Mouse (Mus musculus) activated CD4-positive, CD25-positive, alpha-beta regulatory T cell, adult 9 weeks (primary cell): ENCODE results near the gene Abca13. TPM values are rescaled to one million over a fixed set of nuclear protein-coding genes. Genes with fewer than 3 reads are reported as not detected.

Source experiments
- polyA plus RNA-seq: library from polyadenylated mRNA; unstranded; fragments of 100-300 nt; shearing (Covaris generic); gene quantifications from one replicate; pipeline ENCODE4 v1.2.1, GENCODE M21; 2017

The Abca13 gene
- polyA plus RNA-seq, result not detected

DNA sequence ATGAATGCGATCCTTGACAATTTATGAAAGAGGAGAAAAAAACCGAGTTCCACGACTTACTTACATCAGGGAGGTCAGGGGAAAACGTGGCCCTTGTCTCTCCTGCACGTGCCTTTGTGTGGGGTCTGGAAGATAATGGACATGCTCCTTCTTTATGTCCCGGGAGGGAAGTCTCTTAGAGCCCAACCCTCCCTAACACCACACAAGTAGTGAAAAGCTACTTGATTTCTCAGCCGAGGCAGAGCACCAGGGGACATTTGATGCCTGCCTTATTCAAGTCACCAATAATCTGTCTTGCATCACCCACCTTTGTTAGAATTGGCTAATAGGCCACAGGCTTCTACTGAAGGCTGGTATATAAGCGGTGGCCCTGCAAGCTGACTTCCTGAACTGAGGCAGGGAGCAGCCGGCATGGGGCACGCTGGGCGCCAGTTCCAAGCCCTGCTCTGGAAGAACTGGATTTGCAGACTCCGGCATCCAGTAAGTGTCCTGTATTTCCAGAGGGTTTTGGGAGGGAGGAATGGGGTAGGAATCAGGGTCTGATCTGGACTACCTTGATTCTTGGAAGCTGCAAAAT is at the start of gene Abca13:
Abca13 (plus strand) TSS at position 388 of the 577 bp plus-strand sequence.

Other genes with a start within 250 kb of the Abca13 start
- not detected for gene Pkd1l1, start 218.7 kb upstream of the Abca13 start, polyA plus RNA-seq
- gene Hus1, start 180.8 kb upstream of the Abca13 start, polyA plus RNA-seq, result 12.8 TPM
- gene Gm11992, start 143.3 kb upstream of the Abca13 start, polyA plus RNA-seq, result 0.11 TPM
- gene Sun3, start 143.0 kb upstream of the Abca13 start, polyA plus RNA-seq, result not detected
- not detected for gene Upp1, start 73.8 kb upstream of the Abca13 start, polyA plus RNA-seq